Mouse (Mus musculus): Measurements from ENCODE around the gene Lct. TPM values are rescaled to one million over a fixed set of nuclear protein-coding genes. Genes with fewer than 3 reads are reported as not detected.

Lct gene
- polyA plus RNA-seq, 1 experiment from 2014 or later = 0.40 TPM

DNA sequence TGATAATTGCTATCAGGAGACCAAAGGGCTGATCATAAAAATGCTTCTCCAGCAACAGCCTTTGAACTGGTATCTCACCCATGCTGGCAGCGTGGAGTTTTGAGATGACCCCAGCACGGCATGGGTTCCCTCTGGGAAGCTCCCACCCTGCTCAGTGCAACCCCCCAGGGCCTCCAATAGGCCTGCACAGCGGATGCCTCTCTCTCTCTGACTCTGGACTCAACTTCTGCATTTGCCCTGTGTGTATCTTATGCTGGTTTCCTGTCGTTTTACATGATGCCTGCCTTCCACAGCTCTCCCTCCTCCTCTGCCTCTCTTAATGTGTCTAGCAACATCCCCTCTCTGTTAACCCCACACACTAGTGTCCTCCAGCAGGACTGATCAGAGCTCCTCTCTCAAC, 13.5 kb downstream of the Lct start:
- ATAC-seq (ENCODE audit: insufficient read depth, low FRiP score, low TSS enrichment) = no peak
- DNase-seq (ENCODE audit: low spot score) = no peak
- no peaks in the 10 kb centered on the region for H3K27me3 ChIP-seq (ENCODE audit: control insufficient read depth, insufficient read depth, low read length)
- no peaks in the 10 kb centered on the region for H3K4me1 ChIP-seq (ENCODE audit: control insufficient read depth, insufficient read depth, low read length)
- H3K27ac ChIP-seq (ENCODE audit: low read depth, low read length) = no peak overlapping the region
- H3K4me3 ChIP-seq (ENCODE audit: low read depth, low read length) = no peak overlapping the region
- H3K4me2 ChIP-seq (ENCODE audit: low read depth) = no peak overlapping the region
- 66% methylated on average over 4 of the region's 4 CpGs for WGBS
- no peak overlapping the region for H3K9ac ChIP-seq (ENCODE audit: low read length)
- H3K9me3 ChIP-seq (ENCODE audit: control insufficient read depth, low read length) = no peaks in the 10 kb centered on the region
- no peaks in the 10 kb centered on the region for H3K36me3 ChIP-seq (ENCODE audit: control insufficient read depth, insufficient read depth, low read length)

DNA sequence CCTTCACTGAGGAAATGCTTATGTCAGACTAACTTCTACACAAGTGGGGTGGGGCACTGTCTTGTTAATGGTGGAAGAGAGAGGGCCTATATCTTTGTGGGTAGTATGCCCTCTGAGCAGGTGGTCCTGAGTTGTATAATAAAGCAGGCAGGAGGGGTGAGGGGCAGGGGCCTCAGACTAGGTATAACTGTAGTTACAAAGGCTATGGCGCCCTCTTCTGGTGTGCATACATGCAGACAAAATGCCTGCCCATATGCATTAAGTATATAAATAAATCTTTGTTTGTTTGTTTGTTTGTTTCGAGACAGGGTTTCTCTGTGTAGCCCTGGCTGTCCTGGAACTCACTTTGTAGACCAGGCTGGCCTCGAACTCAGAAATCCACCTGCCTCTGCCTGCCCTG, 19.1 kb downstream of the Lct start:
- H3K4me3 ChIP-seq (ENCODE audit: low read depth, low read length) = no peak overlapping the region
- H3K27ac ChIP-seq (ENCODE audit: low read depth, low read length) = no peak overlapping the region
- no peak overlapping the region for H3K9ac ChIP-seq (ENCODE audit: low read length)
- no peaks in the 10 kb centered on the region for H3K9me3 ChIP-seq (ENCODE audit: control insufficient read depth, low read length)
- WGBS = 74% methylated on average over 3 of the region's 3 CpGs
- ATAC-seq (ENCODE audit: insufficient read depth, low FRiP score, low TSS enrichment) (no peak), DNase-seq (ENCODE audit: low spot score) (no peak)
- no peaks in the 10 kb centered on the region for H3K27me3 ChIP-seq (ENCODE audit: control insufficient read depth, insufficient read depth, low read length)
- H3K4me2 ChIP-seq (ENCODE audit: low read depth) = no peak overlapping the region
- no peaks in the 10 kb centered on the region for H3K36me3 ChIP-seq (ENCODE audit: control insufficient read depth, insufficient read depth, low read length)
- no peaks in the 10 kb centered on the region for H3K4me1 ChIP-seq (ENCODE audit: control insufficient read depth, insufficient read depth, low read length)

DNA sequence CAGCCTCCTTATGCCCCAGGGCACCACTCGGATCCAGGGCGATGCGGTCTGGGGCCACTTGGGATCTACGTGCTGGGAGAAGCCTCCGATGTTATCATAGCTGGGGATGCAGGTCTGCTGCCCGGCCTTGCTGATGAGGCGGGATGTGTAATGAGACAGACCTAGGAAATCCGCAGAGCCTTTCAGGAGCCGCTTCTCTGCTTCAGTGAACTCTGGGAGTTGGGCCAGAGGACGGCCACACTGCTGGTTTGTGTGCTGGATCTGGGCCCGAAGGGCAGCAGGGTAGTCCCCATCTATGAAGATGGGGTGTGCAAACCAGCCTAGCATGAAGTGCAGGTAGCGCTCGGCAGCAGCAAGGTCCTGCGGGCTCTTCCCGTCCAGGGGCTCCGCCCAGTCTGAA, 24.2 kb downstream of the Lct start:
- WGBS = 93% methylated on average over 16 of the region's 16 CpGs
- ATAC-seq (ENCODE audit: insufficient read depth, low FRiP score, low TSS enrichment) = no peak
- Histone ChIP-seq H3K9ac (ENCODE audit: low read length) (no peak overlapping the region), H3K27me3 (ENCODE audit: control insufficient read depth, insufficient read depth, low read length) (no peaks in the 10 kb centered on the region), H3K27ac (ENCODE audit: low read depth, low read length) (no peak overlapping the region), H3K4me2 (ENCODE audit: low read depth) (no peak overlapping the region), H3K36me3 (ENCODE audit: control insufficient read depth, insufficient read depth, low read length) (no peaks in the 10 kb centered on the region), H3K9me3 (ENCODE audit: control insufficient read depth, low read length) (no peaks in the 10 kb centered on the region), H3K4me1 (ENCODE audit: control insufficient read depth, insufficient read depth, low read length) (no peaks in the 10 kb centered on the region), H3K4me3 (ENCODE audit: low read depth, low read length) (no peak overlapping the region)
- no peak for DNase-seq (ENCODE audit: low spot score)

DNA sequence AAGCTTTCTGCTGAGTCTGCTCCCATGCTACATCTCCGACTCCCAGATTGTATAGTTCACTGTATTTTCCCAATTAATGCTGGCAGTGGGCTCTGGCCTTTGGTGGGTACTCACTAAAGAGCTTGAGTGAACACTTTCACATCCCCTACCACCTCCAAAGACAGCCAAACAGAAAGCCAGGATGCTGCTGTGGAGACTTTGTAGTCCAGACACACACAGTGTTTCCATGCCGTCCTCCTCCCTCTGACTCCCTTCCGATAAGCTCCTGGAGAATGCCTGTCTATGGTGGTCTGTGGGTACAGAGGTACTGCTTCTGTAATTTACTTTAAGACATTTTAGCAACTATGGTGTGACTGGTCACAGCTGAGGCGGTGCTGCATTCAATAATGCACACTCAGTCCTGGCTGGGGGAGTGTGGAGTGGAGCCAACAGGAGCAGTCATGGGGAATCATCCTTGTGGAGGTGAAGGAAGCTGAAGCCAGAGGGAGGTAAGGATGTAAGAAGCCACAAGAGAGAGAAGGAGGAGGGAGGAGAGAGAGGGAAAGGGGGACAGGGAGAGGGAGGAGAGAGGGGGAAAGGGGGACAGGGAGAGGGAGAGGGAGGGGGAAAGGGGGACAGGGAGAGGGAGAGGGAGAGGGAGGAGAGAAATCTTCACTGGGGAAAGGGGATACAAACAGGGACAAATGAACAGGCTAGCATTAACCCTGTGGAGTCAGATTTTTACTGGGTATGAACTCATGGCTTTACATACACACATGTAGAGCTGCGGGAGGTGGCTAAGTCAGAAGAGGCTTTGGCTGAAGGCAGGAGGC, 32.2 kb downstream of the Lct start:
- DNase-seq (ENCODE audit: low spot score) = no peak

DNA sequence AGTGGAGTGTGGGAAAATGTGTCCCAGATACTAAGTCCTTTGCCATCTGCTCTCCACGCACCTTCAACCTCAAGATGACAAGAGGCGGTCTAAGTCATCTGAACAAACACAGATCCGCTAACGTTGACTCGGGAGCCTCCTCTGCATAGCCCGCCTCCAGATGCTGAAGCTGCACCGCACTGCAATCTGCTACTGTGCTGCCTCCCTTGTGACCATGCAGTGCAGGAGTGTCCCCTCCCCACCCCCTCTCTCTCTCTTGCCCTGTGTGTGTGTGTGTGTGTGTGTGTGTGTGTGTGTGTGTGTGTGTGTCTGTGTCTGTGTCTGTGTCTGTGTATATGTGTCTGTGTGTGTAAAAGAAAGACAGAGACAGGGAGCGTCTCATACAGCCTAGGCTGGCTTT, 32.8 kb downstream of the Lct start:
- no peak for ATAC-seq (ENCODE audit: insufficient read depth, low FRiP score, low TSS enrichment)
- no peaks in the 10 kb centered on the region for H3K9me3 ChIP-seq (ENCODE audit: control insufficient read depth, low read length)
- no peak overlapping the region for H3K4me3 ChIP-seq (ENCODE audit: low read depth, low read length)
- no peaks in the 10 kb centered on the region for H3K27me3 ChIP-seq (ENCODE audit: control insufficient read depth, insufficient read depth, low read length)
- no peaks in the 10 kb centered on the region for H3K36me3 ChIP-seq (ENCODE audit: control insufficient read depth, insufficient read depth, low read length)
- H3K4me2 ChIP-seq (ENCODE audit: low read depth) = no peak overlapping the region
- no peak overlapping the region for H3K9ac ChIP-seq (ENCODE audit: low read length)
- H3K4me1 ChIP-seq (ENCODE audit: control insufficient read depth, insufficient read depth, low read length) = no peaks in the 10 kb centered on the region
- no peak for DNase-seq (ENCODE audit: low spot score)
- 72% methylated on average over 8 of the region's 8 CpGs for WGBS
- no peak overlapping the region for H3K27ac ChIP-seq (ENCODE audit: low read depth, low read length)

More for the DNA sequence above, 32.2 kb downstream of the Lct start:
- WGBS = 84% methylated on average over 5 of the region's 5 CpGs
- Histone ChIP-seq H3K36me3 (ENCODE audit: control insufficient read depth, insufficient read depth, low read length) (no peaks in the 10 kb centered on the region), H3K4me2 (ENCODE audit: low read depth) (no peak overlapping the region), H3K9ac (ENCODE audit: low read length) (no peak overlapping the region), H3K4me3 (ENCODE audit: low read depth, low read length) (no peak overlapping the region), H3K4me1 (ENCODE audit: control insufficient read depth, insufficient read depth, low read length) (no peaks in the 10 kb centered on the region), H3K9me3 (ENCODE audit: control insufficient read depth, low read length) (no peaks in the 10 kb centered on the region), H3K27me3 (ENCODE audit: control insufficient read depth, insufficient read depth, low read length) (no peaks in the 10 kb centered on the region), H3K27ac (ENCODE audit: low read depth, low read length) (no peak overlapping the region)
- ATAC-seq (ENCODE audit: insufficient read depth, low FRiP score, low TSS enrichment) = no peak

DNA sequence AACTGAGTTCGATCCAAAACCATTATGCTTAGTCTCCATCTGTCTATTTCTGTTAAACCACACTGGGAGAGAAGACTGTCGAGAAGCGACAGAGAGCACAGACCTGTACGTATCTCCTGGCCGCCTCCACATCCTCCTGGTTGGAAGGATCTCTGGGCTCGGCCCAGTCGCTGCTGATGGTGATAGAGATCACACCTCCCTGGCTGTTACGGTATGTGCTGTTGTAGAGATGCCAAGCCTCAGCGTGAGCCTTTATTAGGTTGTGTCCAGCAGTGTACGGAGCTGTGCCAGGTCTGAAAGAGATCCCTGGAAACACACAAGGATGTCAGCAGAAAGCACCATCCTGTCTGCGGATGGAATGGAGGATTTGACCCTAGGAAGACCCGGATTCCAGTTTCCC, 34.6 kb downstream of the Lct start:
- ATAC-seq (ENCODE audit: insufficient read depth, low FRiP score, low TSS enrichment) (no peak), DNase-seq (ENCODE audit: low spot score) (no peak)
- Histone ChIP-seq H3K36me3 (ENCODE audit: control insufficient read depth, insufficient read depth, low read length) (no peaks in the 10 kb centered on the region; the same call in 1 of the 2 replicates), H3K9me3 (ENCODE audit: control insufficient read depth, low read length) (no peaks in the 10 kb centered on the region), H3K9ac (ENCODE audit: low read length) (no peak overlapping the region), H3K4me1 (ENCODE audit: control insufficient read depth, insufficient read depth, low read length) (no peaks in the 10 kb centered on the region), H3K27ac (ENCODE audit: low read depth, low read length) (no peak overlapping the region), H3K27me3 (ENCODE audit: control insufficient read depth, insufficient read depth, low read length) (no peaks in the 10 kb centered on the region), H3K4me3 (ENCODE audit: low read depth, low read length) (no peak overlapping the region), H3K4me2 (ENCODE audit: low read depth) (no peak overlapping the region)
- WGBS = 81% methylated on average over 12 of the region's 12 CpGs

DNA sequence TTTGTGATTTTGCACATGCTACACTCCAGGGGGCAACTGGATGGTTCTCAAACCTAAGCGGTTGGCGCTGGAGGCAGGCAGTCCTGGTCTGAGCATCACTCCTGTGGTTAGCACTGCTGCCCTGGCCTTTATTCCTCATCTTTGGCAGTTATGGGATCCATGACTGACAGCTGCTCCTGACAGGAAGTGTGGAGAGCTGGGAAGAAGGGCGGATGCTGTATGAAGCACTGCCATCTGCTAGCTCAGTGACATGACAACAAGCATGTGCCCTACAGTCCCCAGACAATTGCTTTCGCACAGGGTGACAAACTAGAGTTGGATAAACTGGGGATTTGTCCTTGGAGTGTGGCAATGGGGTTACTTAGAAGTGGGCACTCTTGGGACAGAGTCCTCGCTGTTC, 37.8 kb downstream of the Lct start:
- no peak for ATAC-seq (ENCODE audit: insufficient read depth, low FRiP score, low TSS enrichment)
- WGBS = 91% methylated on average over 5 of the region's 5 CpGs
- DNase-seq (ENCODE audit: low spot score) = no peak
- Histone ChIP-seq H3K36me3 (ENCODE audit: control insufficient read depth, insufficient read depth, low read length) (no peaks in the 10 kb centered on the region; the same call in 1 of the 2 replicates), H3K9me3 (ENCODE audit: control insufficient read depth, low read length) (no peaks in the 10 kb centered on the region), H3K4me1 (ENCODE audit: control insufficient read depth, insufficient read depth, low read length) (no peaks in the 10 kb centered on the region), H3K4me3 (ENCODE audit: low read depth, low read length) (no peak overlapping the region), H3K9ac (ENCODE audit: low read length) (no peak overlapping the region), H3K27ac (ENCODE audit: low read depth, low read length) (no peak overlapping the region), H3K27me3 (ENCODE audit: control insufficient read depth, insufficient read depth, low read length) (no peaks in the 10 kb centered on the region), H3K4me2 (ENCODE audit: low read depth) (no peak overlapping the region)

DNA sequence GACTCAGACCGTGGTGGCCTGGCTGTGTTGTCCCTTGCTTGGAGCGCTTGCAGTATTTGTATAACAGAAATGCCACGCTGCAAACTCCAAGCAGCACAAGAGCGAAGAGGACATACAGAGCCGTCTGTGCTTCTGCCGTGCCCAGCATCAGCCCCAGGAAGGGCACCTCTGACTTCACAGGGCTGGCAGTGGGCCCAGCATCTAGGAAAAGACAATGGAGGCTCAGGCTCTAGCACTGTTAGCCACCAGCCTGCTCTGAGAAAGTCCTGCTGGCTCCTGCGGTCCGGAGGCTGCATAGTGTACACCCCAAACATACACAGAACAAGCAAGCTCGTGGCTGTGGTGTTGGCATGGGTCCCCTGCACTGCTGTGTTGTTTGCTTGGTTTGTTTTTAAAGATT, 43.0 kb downstream of the Lct start:
- WGBS = 94% methylated on average over 9 of the region's 9 CpGs
- ATAC-seq (ENCODE audit: insufficient read depth, low FRiP score, low TSS enrichment) = no peak
- no peaks in the 10 kb centered on the region for H3K9me3 ChIP-seq (ENCODE audit: control insufficient read depth, low read length)

DNA sequence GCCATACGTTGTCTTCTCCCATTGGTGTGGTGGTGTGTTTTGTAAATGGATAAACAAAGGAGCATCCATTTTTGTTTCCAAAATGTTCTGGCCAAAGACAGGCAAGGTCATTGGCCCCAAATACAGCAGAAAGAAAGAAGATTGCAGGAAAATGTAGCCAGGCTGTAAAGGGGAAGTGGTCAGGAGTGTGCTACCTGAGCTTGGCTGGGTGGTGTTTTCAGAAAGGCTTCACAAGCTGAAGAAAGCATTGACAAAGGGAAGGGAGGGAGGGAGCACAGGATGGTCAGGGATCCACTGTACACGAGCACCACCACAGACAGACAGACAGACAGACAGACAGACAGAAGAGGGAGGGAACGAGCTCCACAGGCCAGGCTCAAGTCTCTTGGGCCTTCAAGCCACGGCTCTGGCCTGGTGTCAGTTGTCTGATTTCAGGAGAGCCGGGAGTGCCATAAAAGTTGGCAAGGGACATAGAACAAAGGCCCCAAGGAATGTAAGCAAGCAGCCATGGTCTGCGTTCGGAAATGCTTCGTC, 43.9 kb downstream of the Lct start:
- DNase-seq (ENCODE audit: low spot score) = no peak
- peaks cover 6% of the 10 kb centered on the region; the same call in 1 of the 2 replicates for H3K36me3 ChIP-seq (ENCODE audit: control insufficient read depth, insufficient read depth, low read length)
- no peaks in the 10 kb centered on the region for H3K9me3 ChIP-seq (ENCODE audit: control insufficient read depth, low read length)
- no peak overlapping the region for H3K4me3 ChIP-seq (ENCODE audit: low read depth, low read length)
- no peaks in the 10 kb centered on the region for H3K4me1 ChIP-seq (ENCODE audit: control insufficient read depth, insufficient read depth, low read length)
- no peak for ATAC-seq (ENCODE audit: insufficient read depth, low FRiP score, low TSS enrichment)
- H3K4me2 ChIP-seq (ENCODE audit: low read depth) = no peak overlapping the region
- whole genome bisulfite sequencing = 81% methylated on average over 8 of the region's 8 CpGs
- no peak overlapping the region for H3K27ac ChIP-seq (ENCODE audit: low read depth, low read length)
- H3K9ac ChIP-seq (ENCODE audit: low read length) = no peak overlapping the region
- no peaks in the 10 kb centered on the region for H3K27me3 ChIP-seq (ENCODE audit: control insufficient read depth, insufficient read depth, low read length)

More for the DNA sequence above, 43.0 kb downstream of the Lct start:
- no peak for DNase-seq (ENCODE audit: low spot score)
- Histone ChIP-seq H3K36me3 (ENCODE audit: control insufficient read depth, insufficient read depth, low read length) (peaks cover 2% of the 10 kb centered on the region; the same call in 1 of the 2 replicates), H3K4me3 (ENCODE audit: low read depth, low read length) (no peak overlapping the region), H3K9ac (ENCODE audit: low read length) (no peak overlapping the region), H3K27ac (ENCODE audit: low read depth, low read length) (no peak overlapping the region), H3K4me2 (ENCODE audit: low read depth) (no peak overlapping the region), H3K4me1 (ENCODE audit: control insufficient read depth, insufficient read depth, low read length) (no peaks in the 10 kb centered on the region), H3K27me3 (ENCODE audit: control insufficient read depth, insufficient read depth, low read length) (no peaks in the 10 kb centered on the region)

Measured in neural tube, embryonic 11.5 days (tissue).